Mouse (Mus musculus) C2C12 (cell line): ENCODE data around the gene Gm156.

ENCODE experiments used
- CTCF ChIP-seq: IDR thresholded peaks from one replicate; pipeline ENCODE4 v1.5.1; 2011; ENCODE audit not compliant: control insufficient read depth, insufficient read depth, insufficient read length
- MYOD1 ChIP-seq: IDR thresholded peaks from one replicate; pipeline ENCODE4 v1.6.1; 2011; ENCODE audit warnings: low read depth; ENCODE audit not compliant: control insufficient read depth, insufficient read length
- USF1 ChIP-seq: IDR thresholded peaks from one replicate; pipeline ENCODE4 v1.6.1; 2011; ENCODE audit warnings: low read depth, mild to moderate bottlenecking, control low read depth, moderate library complexity

DNA sequence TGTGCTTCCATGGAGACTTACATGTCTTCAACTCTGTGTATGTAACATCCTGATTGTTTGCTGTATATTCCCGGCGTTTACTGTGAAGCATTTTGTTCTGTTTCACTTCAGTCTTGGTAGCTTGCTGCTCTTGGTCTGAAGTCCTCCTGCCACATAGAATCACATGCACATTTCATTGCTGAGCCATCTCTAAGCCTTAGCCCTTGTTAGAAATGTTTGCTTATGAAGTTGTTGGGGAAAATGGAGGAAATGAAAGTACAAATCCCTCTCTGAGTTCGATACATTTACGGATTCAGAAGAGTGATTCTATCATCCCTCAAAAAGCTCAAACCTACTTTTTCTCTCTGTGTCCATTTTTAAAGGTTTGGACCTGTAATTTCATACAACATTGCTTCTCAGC lies 67.0 kb downstream of the Gm156 start, which contains the start of gene Klri1:
- TF ChIP-seq MYOD1 (no peak), CTCF (no peak), USF1 (no peak)
